Mouse (Mus musculus) heart, adult 8-10 months (tissue): ENCODE data around the gene Olfr1315-ps1. TPM values are rescaled to one million over a fixed set of nuclear protein-coding genes. Genes with fewer than 3 reads are reported as not detected.

Experiments
- DNase-seq: peaks from one replicate; pipeline ENCODE4 v3.0.0; 2022; ENCODE audit warnings: low spot score
- total RNA-seq, 4 experiments: library from RNA; stranded (reverse); gene quantifications; 2 replicates each; pipeline ENCODE4 v1.2.4; 2022

Olfr1315-ps1 gene
- total RNA-seq = not detected

GRCm38 (mm10) chr2:112115340-112115739 lies at the start of gene Olfr1315-ps1:
Gene Olfr1315-ps1 (minus strand): TSS chr2:112115440.
- DNase-seq = no peak

GRCm38 (mm10) chr2:112153898-112154297 lies 38.7 kb upstream of the Olfr1315-ps1 start, which contains the start of gene Olfr1318:
Gene Olfr1318 (plus strand): TSS chr2:112154198.
- DNase-seq = no peak

GRCm38 (mm10) chr2:112140029-112140428 lies 24.8 kb upstream of the Olfr1315-ps1 start, which contains the start of gene Olfr1317:
Gene Olfr1317 (plus strand): TSS chr2:112140329.
- DNase-seq = no peak

- DNase-seq = no peak
These were observed 19.6 kb upstream of the Olfr1315-ps1 start, which contains the start of gene Olfr1316 for GRCm38 (mm10) chr2:112134877-112135276. Gene Olfr1316 (minus strand): TSS chr2:112134977.

- DNase-seq = no peak
These were observed 18.6 kb downstream of the Olfr1315-ps1 start, which contains the start of gene Olfr1314 for GRCm38 (mm10) chr2:112096681-112097080. Gene Olfr1314 (minus strand): TSS chr2:112096781.

GRCm38 (mm10) chr2:112077743-112078142 lies 37.5 kb downstream of the Olfr1315-ps1 start, which contains the start of gene Olfr1313:
Gene Olfr1313 (minus strand): TSS chr2:112077843.
- no peak for DNase-seq

Other genes starting within 250 kb of the Olfr1315-ps1 start
- not detected for gene Olfr1305, start 238.3 kb downstream of the Olfr1315-ps1 start, total RNA-seq
- not detected for gene Olfr1306, start 199.2 kb downstream of the Olfr1315-ps1 start, total RNA-seq
- under 1 TPM in 1 of 4 experiments, not detected in 3; under 0.01 TPM for gene Olfr1307, start 166.0 kb downstream of the Olfr1315-ps1 start, total RNA-seq
- gene Olfr1308, start 150.5 kb downstream of the Olfr1315-ps1 start, total RNA-seq = not detected
- not detected for gene Olfr1309, start 125.2 kb downstream of the Olfr1315-ps1 start, total RNA-seq
- not detected for gene Olfr1310, start 102.7 kb downstream of the Olfr1315-ps1 start, total RNA-seq
- not detected for gene Olfr1311, start 91.0 kb downstream of the Olfr1315-ps1 start, total RNA-seq
- gene Olfr1312, start 65.2 kb downstream of the Olfr1315-ps1 start, total RNA-seq = not detected
- not detected for gene Olfr1313, start 37.6 kb downstream of the Olfr1315-ps1 start, total RNA-seq
- gene Olfr1314, start 18.7 kb downstream of the Olfr1315-ps1 start, total RNA-seq = not detected
- not detected for gene Olfr1316, start 19.5 kb upstream of the Olfr1315-ps1 start, total RNA-seq
- not detected for gene Olfr1317, start 24.9 kb upstream of the Olfr1315-ps1 start, total RNA-seq
- not detected for gene Olfr1318, start 38.8 kb upstream of the Olfr1315-ps1 start, total RNA-seq
- gene Lpcat4, start 124.0 kb upstream of the Olfr1315-ps1 start, total RNA-seq = 1 to 10 TPM; 2.6 to 3.6 (median 2.8) TPM
- not detected for gene Nutm1, start 143.9 kb upstream of the Olfr1315-ps1 start, total RNA-seq
- gene Nop10, start 146.5 kb upstream of the Olfr1315-ps1 start, total RNA-seq = 10 to 100 TPM; 57.1 to 65.3 (median 63.2) TPM
- gene Slc12a6, start 150.4 kb upstream of the Olfr1315-ps1 start, total RNA-seq = 10 to 100 TPM; 28.2 to 35.4 (median 31.2) TPM
- gene Gm21985, start 150.9 kb upstream of the Olfr1315-ps1 start, total RNA-seq = 1 to 10 TPM in 2 of 4 experiments, under 1 TPM in 2; 0.49 to 2.4 (median 0.91) TPM